ENCODE assay signal across 10 mouse cellular contexts in genomic region chr16:10783152-10783434, GRCm38 (mm10). TPM values are rescaled to one million over a fixed set of nuclear protein-coding genes. Genes with fewer than 3 reads are reported as not detected.
A peak's percentile ranks its signal among the peaks of the same experiment; 100 is the strongest.
DNase-seq lines count a peak whose midpoint lies in the region; ATAC-seq and TF ChIP-seq lines count a peak whose summit lies in the region.
"Had no signal": no experiment of that assay in that cellular context is flagged by ENCODE, and none has a peak within 500 bp of the region (broad histone marks: within the 10 kb centered on the region; RNA-seq: fewer than 3 reads in every experiment).

No protein-coding gene starts in this region.

- no peak for ATAC-seq in heart, embryonic 12.5 days (ENCODE audit: insufficient number of reproducible peaks, low FRiP score)
- no peak for ATAC-seq in neural tube, embryonic 12.5 days (ENCODE audit: low FRiP score, low read depth)
- ATAC-seq in intestine, postnatal 0 days: no peak

- H3K27ac ChIP-seq in heart, embryonic 12.5 days (ENCODE audit: poor library complexity, severe bottlenecking): peak overlapping the region; percentile 88
- no peak overlapping the region for H3K27ac ChIP-seq in neural tube, embryonic 12.5 days
- H3K27ac ChIP-seq in intestine, postnatal 0 days (ENCODE audit: low read depth, low read length): no peak overlapping the region
- H3K27ac ChIP-seq in layer of hippocampus, adult 2 months: no peak overlapping the region

- H3K36me3 ChIP-seq in heart, embryonic 12.5 days: 0 out of 2 replicates have a peak, but pooled peaks cover 3% of the 10 kb centered on the region
- H3K36me3 ChIP-seq in neural tube, embryonic 12.5 days: no peaks in the 10 kb centered on the region
- H3K36me3 ChIP-seq in intestine, postnatal 0 days (ENCODE audit: control insufficient read depth, insufficient read depth): no peaks in the 10 kb centered on the region

- peaks cover 56% of the 10 kb centered on the region for H3K4me1 ChIP-seq in heart, embryonic 12.5 days (replicated peaks)
- H3K4me1 ChIP-seq in neural tube, embryonic 12.5 days: peaks cover 26% of the 10 kb centered on the region
- 0 out of 2 replicates have a peak, but pooled peaks cover 8% of the 10 kb centered on the region for H3K4me1 ChIP-seq in intestine, postnatal 0 days (replicated peaks; ENCODE audit: control insufficient read depth, insufficient read depth, low read length)

- no peaks in the 10 kb centered on the region for H3K9me3 ChIP-seq in heart, embryonic 12.5 days (replicated peaks)
- no peaks in the 10 kb centered on the region for H3K9me3 ChIP-seq in neural tube, embryonic 12.5 days
- H3K9me3 ChIP-seq in intestine, postnatal 0 days (ENCODE audit: control insufficient read depth): no peaks in the 10 kb centered on the region

- intact Hi-C loops in heart, postnatal 25 days (cut with DNase I): loop anchor here (5.0 kb wide), 2 partner anchors 41 to 116 kb away; no protein-coding TSS in a partner anchor

- no peak for TF ChIP-seq CTCF in intestine, postnatal 0 days (IDR thresholded peaks at IDR 0.05; ENCODE audit: low read depth)
- no peak for TF ChIP-seq CTCF in layer of hippocampus, adult 2 months (conservative IDR thresholded peaks at IDR 0.05)

- peak overlapping the region; percentile 69; the same call in 1 of the 2 replicates for H3K9ac ChIP-seq in heart, embryonic 12.5 days
- no peak overlapping the region for H3K9ac ChIP-seq in neural tube, embryonic 12.5 days
- H3K9ac ChIP-seq in intestine, postnatal 0 days (ENCODE audit: low read depth, low read length): no peak overlapping the region

- H3K4me3 ChIP-seq in heart, embryonic 12.5 days: peak overlapping the region; percentile 64
- H3K4me3 ChIP-seq in neural tube, embryonic 12.5 days: no peak overlapping the region
- H3K4me3 ChIP-seq in intestine, postnatal 0 days (ENCODE audit: low read depth, low read length): no peak overlapping the region
- H3K4me3 ChIP-seq in layer of hippocampus, adult 2 months: no peak overlapping the region

- no peak for DNase-seq in heart, postnatal 25 days (ENCODE audit: low spot score)
- no peak for DNase-seq in neural tube, embryonic 10.5 days (ENCODE audit: extremely low spot score, low spot score)
- DNase-seq in thymus, postnatal 25 days: peak; percentile 44
- no peak for DNase-seq in gastrocnemius, adult 8-10 months (ENCODE audit: low spot score in 2 of 2)
- no peak for DNase-seq in layer of hippocampus, adult 2 months (ENCODE audit: low spot score in 2 of 2)
- DNase-seq: gastrocnemius, postnatal 14 days had no signal

- peak overlapping the region; percentile 83 for H3K4me2 ChIP-seq in heart, embryonic 12.5 days
- H3K4me2 ChIP-seq in neural tube, embryonic 12.5 days (replicated peaks): peak overlapping the region; percentile 99; the same call in 1 of the 2 replicates
- 0 out of 2 replicates have a peak overlapping the region, but pooled peaks have one; percentile 100 for H3K4me2 ChIP-seq in intestine, postnatal 0 days (replicated peaks; ENCODE audit: low read depth)

- no peaks in the 10 kb centered on the region for H3K27me3 ChIP-seq in heart, embryonic 12.5 days (replicated peaks)
- peaks cover 26% of the 10 kb centered on the region; the same call in 1 of the 2 replicates for H3K27me3 ChIP-seq in neural tube, embryonic 12.5 days (replicated peaks)
- no peaks in the 10 kb centered on the region for H3K27me3 ChIP-seq in intestine, postnatal 0 days (replicated peaks; ENCODE audit: control insufficient read depth, insufficient read depth, low read length)

- 28% methylated on average over 1 of the region's 1 CpGs for WGBS in heart, embryonic 12.5 days
- 60% methylated on average over 1 of the region's 1 CpGs for WGBS in neural tube, embryonic 12.5 days
- 29% methylated on average over 1 of the region's 1 CpGs for WGBS in intestine, postnatal 0 days

RNA-seq across cellular contexts. Expression of gene Socs1, which starts 2.2 kb away (rescaled TPM):
- polyA plus RNA-seq in heart, embryonic 12.5 days (2016; fragmentation: Nextera tagmentation; extraction: Ambion mirVana): 6.0 and 6.2 TPM in 2 replicates
- total RNA-seq in heart, postnatal 25 days (2021): under 1 TPM; 0.45 to 0.62 TPM
- polyA plus RNA-seq in neural tube, embryonic 12.5 days (2016; fragmentation: Nextera tagmentation; extraction: Ambion mirVana): 3.0 and 3.6 TPM in 2 replicates
- 3.8 and 4.0 TPM in 2 replicates for polyA plus RNA-seq in intestine, postnatal 0 days (2015; fragmentation: Nextera tagmentation; extraction: Ambion mirVana)
- total RNA-seq in gastrocnemius, adult 8-10 months (2022): under 1 TPM in 3 of 4 experiments, not detected in 1; 0.31 to 0.49 (median 0.35) TPM
- total RNA-seq in layer of hippocampus, adult 2 months (2021): under 1 TPM; 0.59 to 0.97 TPM

RNA-seq across cellular contexts. Expression of gene Tnp2, which starts 5.4 kb away (rescaled TPM):
- polyA plus RNA-seq in heart, embryonic 12.5 days (2016; fragmentation: Nextera tagmentation; extraction: Ambion mirVana): not detected in 2 replicates
- not detected for total RNA-seq in heart, postnatal 25 days (2021)
- not detected in 2 replicates for polyA plus RNA-seq in neural tube, embryonic 12.5 days (2016; fragmentation: Nextera tagmentation; extraction: Ambion mirVana)
- polyA plus RNA-seq in intestine, postnatal 0 days (2015; fragmentation: Nextera tagmentation; extraction: Ambion mirVana): not detected in 2 replicates
- total RNA-seq in gastrocnemius, adult 8-10 months (2022): not detected
- not detected for total RNA-seq in layer of hippocampus, adult 2 months (2021)
- total RNA-seq: gastrocnemius, postnatal 14 days had no signal
- polyA plus RNA-seq: liver, embryonic 16.5 days had no signal

RNA-seq across cellular contexts. Expression of gene Prm3, which starts 7.6 kb away (rescaled TPM):
- polyA plus RNA-seq in heart, embryonic 12.5 days (2016; fragmentation: Nextera tagmentation; extraction: Ambion mirVana): not detected in 2 replicates
- not detected for total RNA-seq in heart, postnatal 25 days (2021)
- not detected in 2 replicates for polyA plus RNA-seq in neural tube, embryonic 12.5 days (2016; fragmentation: Nextera tagmentation; extraction: Ambion mirVana)
- not detected in 2 replicates for polyA plus RNA-seq in intestine, postnatal 0 days (2015; fragmentation: Nextera tagmentation; extraction: Ambion mirVana)
- not detected for total RNA-seq in gastrocnemius, adult 8-10 months (2022)
- total RNA-seq in layer of hippocampus, adult 2 months (2021): not detected
- total RNA-seq: gastrocnemius, postnatal 14 days had no signal
- polyA plus RNA-seq: liver, embryonic 16.5 days had no signal

RNA-seq across cellular contexts. Expression of gene Prm2, which starts 12.8 kb away (rescaled TPM):
- polyA plus RNA-seq in heart, embryonic 12.5 days (2016; fragmentation: Nextera tagmentation; extraction: Ambion mirVana): not detected in 2 replicates
- not detected for total RNA-seq in heart, postnatal 25 days (2021)
- polyA plus RNA-seq in neural tube, embryonic 12.5 days (2016; fragmentation: Nextera tagmentation; extraction: Ambion mirVana): not detected in 2 replicates
- not detected in 2 replicates for polyA plus RNA-seq in intestine, postnatal 0 days (2015; fragmentation: Nextera tagmentation; extraction: Ambion mirVana)
- not detected for total RNA-seq in gastrocnemius, adult 8-10 months (2022)
- not detected for total RNA-seq in layer of hippocampus, adult 2 months (2021)
- total RNA-seq: gastrocnemius, postnatal 14 days had no signal
- polyA plus RNA-seq: liver, embryonic 16.5 days had no signal

RNA-seq across cellular contexts. Expression of gene Prm1, which starts 22.5 kb away (rescaled TPM):
- 0.48 TPM in 1 of 2 replicates, not detected in the other for polyA plus RNA-seq in heart, embryonic 12.5 days (2016; fragmentation: Nextera tagmentation; extraction: Ambion mirVana)
- not detected for total RNA-seq in heart, postnatal 25 days (2021)
- not detected in 2 replicates for polyA plus RNA-seq in neural tube, embryonic 12.5 days (2016; fragmentation: Nextera tagmentation; extraction: Ambion mirVana)
- polyA plus RNA-seq in intestine, postnatal 0 days (2015; fragmentation: Nextera tagmentation; extraction: Ambion mirVana): not detected in 2 replicates
- total RNA-seq in gastrocnemius, adult 8-10 months (2022): not detected
- not detected for total RNA-seq in layer of hippocampus, adult 2 months (2021)
- total RNA-seq: gastrocnemius, postnatal 14 days had no signal
- polyA plus RNA-seq: liver, embryonic 16.5 days had no signal
